Mouse (Mus musculus) kidney, postnatal 0 days (tissue): ENCODE measurements around the gene Oscar. TPM values are rescaled to one million over a fixed set of nuclear protein-coding genes. Genes with fewer than 3 reads are reported as not detected.
A peak's percentile ranks its signal among the peaks of the same experiment; 100 is the strongest.
"Not testable (repeated sequence)": the region's sequence is repeated elsewhere in the genome, so short reads cannot be mapped to it uniquely, and the experiment has no call there.

Experiments
- ATAC-seq: fragments of 200-750 bp; cut with Nextera tagmentation; replicated peaks from 2 replicates; pipeline ENCODE4 v1.8.0; 2017; ENCODE audit warnings: low read depth, moderate number of reproducible peaks, moderate TSS enrichment, moderate library complexity; ENCODE audit not compliant: low FRiP score
- DNase-seq: peaks from one replicate; pipeline ENCODE4 v3.0.0-alpha.2; 2016; ENCODE audit warnings: low spot score
- H3K27ac ChIP-seq: fragments of 300-500 bp; sonication (generic); 2 replicates; pipeline ENCODE4 v1.5.1; 2014; ENCODE audit warnings: mild to moderate bottlenecking
- H3K27me3 ChIP-seq: fragments of 300-500 bp; sonication (generic); 2 replicates; pipeline ENCODE4 v1.6.1; 2014; ENCODE audit warnings: low read length, mixed read lengths; ENCODE audit not compliant: insufficient read depth
- H3K36me3 ChIP-seq: fragments of 300-500 bp; sonication (generic); 2 replicates; pipeline ENCODE4 v1.6.1; 2014; ENCODE audit warnings: low read length, mixed read lengths; ENCODE audit not compliant: insufficient read depth
- H3K4me1 ChIP-seq: fragments of 300-500 bp; sonication (generic); replicated peaks from 2 replicates; pipeline ENCODE4 v1.6.1; 2014; ENCODE audit warnings: antibody characterized with exemption, low read length, mixed read lengths; ENCODE audit not compliant: insufficient read depth
- H3K4me2 ChIP-seq: fragments of 300-500 bp; sonication (generic); 2 replicates; pipeline ENCODE4 v1.6.1; 2014; ENCODE audit warnings: mild to moderate bottlenecking, low read length, moderate library complexity, mixed read lengths
- H3K4me3 ChIP-seq: fragments of 300-500 bp; sonication (generic); replicated peaks from 2 replicates; pipeline ENCODE4 v1.5.1; 2014; ENCODE audit warnings: low read depth, low read length
- H3K9ac ChIP-seq: fragments of 300-500 bp; sonication (generic); 2 replicates; pipeline ENCODE4 v1.6.1; 2014; ENCODE audit warnings: low read depth, low read length
- H3K9me3 ChIP-seq: fragments of 300-500 bp; sonication (generic); replicated peaks from 2 replicates; pipeline ENCODE4 v1.6.1; 2016; ENCODE audit warnings: low read length, inconsistent platforms, mixed read lengths
- CTCF ChIP-seq: IDR thresholded peaks from 2 replicates; pipeline ENCODE4 v1.5.1; 2016; ENCODE audit warnings: antibody characterized with exemption, low read depth, mild to moderate bottlenecking, moderate library complexity
- WGBS: fragments of 180-500 bp; shearing (Covaris S2); extraction: QIAGEN DNeasy Blood & Tissue Kit; methylation state at CpG from one replicate; pipeline ENCODE4 v1.1.7; 2014; 5-methylcytosine and 5-hydroxymethylcytosine counted together
- microRNA-seq: library from miRNA; unstranded; fragments of <30 nt; microRNA quantifications from one replicate; pipeline ENCODE4, GENCODE M21; 2016
- polyA plus RNA-seq: library from polyadenylated mRNA; unstranded; fragments of >200 nt; fragmentation: Nextera tagmentation; extraction: Ambion mirVana; gene quantifications from 2 replicates; pipeline ENCODE4 v1.2.1, GENCODE M21; 2015

Oscar gene
- polyA plus RNA-seq, 1 experiment from 2014 or later, result 0.14 TPM

DNA sequence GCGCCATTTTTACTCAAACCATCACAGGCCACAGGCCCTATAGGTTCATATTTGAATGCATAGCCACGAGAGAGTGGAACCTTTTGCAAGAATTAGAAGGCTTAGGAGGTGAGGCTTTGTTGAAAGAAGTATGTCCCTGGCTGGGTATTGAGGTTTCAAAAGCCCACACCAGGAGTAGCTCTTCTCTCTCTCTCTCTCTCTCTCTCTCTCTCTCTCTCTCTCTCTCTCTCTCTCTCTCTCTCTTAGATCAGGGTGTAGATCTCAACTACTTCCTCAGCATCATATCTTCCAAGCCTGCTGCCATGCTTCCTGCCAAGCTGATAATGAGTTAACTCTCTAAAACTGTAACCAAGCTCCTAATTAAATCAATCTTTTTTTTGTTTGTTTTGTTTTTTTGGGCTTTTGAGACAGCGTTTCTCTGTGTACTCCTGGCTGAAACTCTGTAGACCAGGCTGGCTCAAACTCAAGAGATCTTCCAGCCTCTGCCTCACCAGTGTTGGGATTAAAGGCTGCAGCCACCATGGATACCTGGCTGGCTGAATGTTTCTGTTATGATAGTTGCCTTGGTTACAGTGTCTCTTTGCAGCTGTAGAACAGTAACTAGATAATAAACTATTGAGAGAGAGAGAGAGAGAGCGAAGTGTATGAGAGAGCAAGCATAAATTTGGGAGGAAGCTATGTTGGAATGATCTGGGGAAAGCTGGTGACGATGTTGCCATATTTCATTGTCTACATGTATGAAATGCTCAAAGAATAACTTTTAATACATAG, 39.4 kb downstream of the Oscar start:
- DNase-seq (no peak), ATAC-seq (no peak)
- 78% methylated on average over 5 of the region's 5 CpGs for WGBS
- no peak for TF ChIP-seq CTCF
- no peak overlapping the region for H3K9ac ChIP-seq
- no peak overlapping the region for H3K27ac ChIP-seq
- H3K4me1 ChIP-seq, result no peaks in the 10 kb centered on the region
- H3K27me3 ChIP-seq, result no peaks in the 10 kb centered on the region
- no peaks in the 10 kb centered on the region for H3K36me3 ChIP-seq
- H3K4me3 ChIP-seq, result no peak overlapping the region
- no peak overlapping the region for H3K4me2 ChIP-seq
- no peaks in the 10 kb centered on the region for H3K9me3 ChIP-seq

DNA sequence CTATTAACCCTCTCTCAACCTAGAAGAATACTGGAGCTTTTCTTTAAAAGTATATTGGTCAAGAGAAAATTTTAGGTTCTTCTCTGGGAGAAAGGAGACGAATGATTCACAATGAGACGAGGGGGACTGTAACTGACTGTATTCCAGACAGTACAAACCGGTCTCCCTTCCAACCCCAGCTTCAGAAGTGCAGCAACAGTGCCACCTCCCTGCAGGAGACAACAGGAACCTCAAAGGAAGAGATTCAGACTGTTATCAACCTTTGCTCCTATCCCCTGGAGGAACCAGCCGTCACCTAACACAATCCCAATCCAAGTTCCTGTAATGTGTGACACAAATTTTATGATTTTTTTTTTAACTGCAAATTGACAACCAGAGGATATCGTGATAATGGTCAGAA, 41.7 kb downstream of the Oscar start:
- ATAC-seq (no peak), DNase-seq (no peak)
- Histone ChIP-seq H3K9me3 (no peaks in the 10 kb centered on the region), H3K4me1 (no peaks in the 10 kb centered on the region), H3K27me3 (no peaks in the 10 kb centered on the region), H3K4me2 (no peak overlapping the region), H3K36me3 (no peaks in the 10 kb centered on the region), H3K9ac (no peak overlapping the region), H3K27ac (no peak overlapping the region), H3K4me3 (no peak overlapping the region)
- WGBS, result 50% methylated on average over 5 of the region's 5 CpGs
- TF ChIP-seq CTCF, result peak; percentile 22; the same call in 1 of the 2 replicates

- no peak for ATAC-seq
- H3K9ac ChIP-seq, result no peak overlapping the region
Observed at GRCm38 (mm10) chr7:3571847-3572246, 44.1 kb downstream of the Oscar start.

GRCm38 (mm10) chr7:3570580-3570979, 45.4 kb downstream of the Oscar start:
- not testable (repeated sequence) for ATAC-seq, H3K4me1 ChIP-seq, H3K27ac ChIP-seq, H3K4me3 ChIP-seq, H3K9me3 ChIP-seq, H3K27me3 ChIP-seq, H3K36me3 ChIP-seq, H3K4me2 ChIP-seq, DNase-seq, H3K9ac ChIP-seq
- 82% methylated on average over 3 of the region's 3 CpGs for WGBS

More at GRCm38 (mm10) chr7:3571847-3572246, 44.1 kb downstream of the Oscar start:
- Histone ChIP-seq H3K4me3 (no peak overlapping the region), H3K36me3 (no peaks in the 10 kb centered on the region), H3K4me2 (no peak overlapping the region), H3K27ac (no peak overlapping the region), H3K4me1 (no peaks in the 10 kb centered on the region), H3K27me3 (no peaks in the 10 kb centered on the region), H3K9me3 (no peaks in the 10 kb centered on the region)
- no peak for TF ChIP-seq CTCF
- DNase-seq, result no peak
- WGBS, result 77% methylated on average over 1 of the region's 1 CpGs

GRCm38 (mm10) chr7:3569725-3570124, 46.2 kb downstream of the Oscar start:
- Histone ChIP-seq H3K4me3 (no peak overlapping the region), H3K4me1 (no peaks in the 10 kb centered on the region), H3K4me2 (no peak overlapping the region), H3K27ac (no peak overlapping the region), H3K9me3 (no peaks in the 10 kb centered on the region), H3K27me3 (no peaks in the 10 kb centered on the region), H3K36me3 (no peaks in the 10 kb centered on the region), H3K9ac (no peak overlapping the region)
- ATAC-seq, result no peak
- WGBS, result 67% methylated on average over 6 of the region's 6 CpGs
- TF ChIP-seq CTCF, result no peak
- no peak for DNase-seq

GRCm38 (mm10) chr7:3567336-3567735, 48.6 kb downstream of the Oscar start:
- H3K36me3 ChIP-seq, result no peaks in the 10 kb centered on the region
- no peak overlapping the region for H3K9ac ChIP-seq
- no peak for TF ChIP-seq CTCF
- WGBS, result 17% methylated on average over 2 of the region's 2 CpGs
- H3K4me1 ChIP-seq, result no peaks in the 10 kb centered on the region
- H3K4me2 ChIP-seq, result no peak overlapping the region
- H3K9me3 ChIP-seq, result no peaks in the 10 kb centered on the region
- H3K27ac ChIP-seq, result no peak overlapping the region
- no peaks in the 10 kb centered on the region for H3K27me3 ChIP-seq
- no peak overlapping the region for H3K4me3 ChIP-seq
- no peak for ATAC-seq
- no peak for DNase-seq

Small RNAs within 50 kb of the gene (microRNA-seq; reads per million reads assigned to microRNA genes)
- gene Gm25100 (not detected), gene Mir3572 (1.4 reads per million)

Other genes starting within 250 kb of the Oscar start
- 0.67 and 1.1 TPM in 2 replicates for gene Cacng8, start 225.5 kb downstream of the Oscar start, polyA plus RNA-seq
- 0.11 TPM in 1 of 2 replicates, not detected in the other for gene Cacng6, start 192.0 kb downstream of the Oscar start, polyA plus RNA-seq
- gene Tarm1, start 113.5 kb downstream of the Oscar start, polyA plus RNA-seq, result 0.80 and 0.88 TPM in 2 replicates
- gene Ndufa3, start 1.2 kb upstream of the Oscar start, polyA plus RNA-seq, result 637 and 674 TPM in 2 replicates
- gene Tfpt, start 13.8 kb upstream of the Oscar start, polyA plus RNA-seq, result 17.0 and 19.3 TPM in 2 replicates
- 66.3 and 74.6 TPM in 2 replicates for gene Prpf31, start 13.8 kb upstream of the Oscar start, polyA plus RNA-seq
- gene Cnot3, start 29.1 kb upstream of the Oscar start, polyA plus RNA-seq, result 39.0 and 41.7 TPM in 2 replicates
- 17.5 and 18.5 TPM in 2 replicates for gene Leng1, start 49.7 kb upstream of the Oscar start, polyA plus RNA-seq
- gene Tmc4, start 61.4 kb upstream of the Oscar start, polyA plus RNA-seq, result 27.9 and 28.1 TPM in 2 replicates
- gene Tsen34, start 76.7 kb upstream of the Oscar start, polyA plus RNA-seq, result 228 and 235 TPM in 2 replicates
- gene Mboat7, start 77.4 kb upstream of the Oscar start, polyA plus RNA-seq, result 55.2 and 60.0 TPM in 2 replicates
- gene Rps9, start 87.8 kb upstream of the Oscar start, polyA plus RNA-seq, result 1,586 and 1,624 TPM in 2 replicates
- gene Pirb, start 104.2 kb upstream of the Oscar start, polyA plus RNA-seq, result 1.3 and 1.4 TPM in 2 replicates
- gene Gm15448, start 209.5 kb upstream of the Oscar start, polyA plus RNA-seq, result not detected in 2 replicates
- gene Pira2, start 228.9 kb upstream of the Oscar start, polyA plus RNA-seq, result 0.17 and 0.24 TPM in 2 replicates